Mouse (Mus musculus): ENCODE measurements around the gene Nme1. TPM values are rescaled to one million over a fixed set of nuclear protein-coding genes. Genes with fewer than 3 reads are reported as not detected.
"Not testable (repeated sequence)": the region's sequence is repeated elsewhere in the genome, so short reads cannot be mapped to it uniquely, and the experiment has no call there.

Gene Nme1
- polyA plus RNA-seq, 3 experiments from 2014 or later, result 137 to 236 (median 173) TPM

GRCm38 (mm10) chr11:93963013-93963412 is 5.3 kb downstream of the Nme1 start:
- ATAC-seq, result no peak

- no peak for ATAC-seq
These were observed 6.8 kb downstream of the Nme1 start for GRCm38 (mm10) chr11:93961482-93961881.

- ATAC-seq, result no peak
These were observed 10.6 kb downstream of the Nme1 start for GRCm38 (mm10) chr11:93957746-93958145.

GRCm38 (mm10) chr11:93957031-93957555 is 11.2 kb downstream of the Nme1 start:
- ATAC-seq, result no peak

GRCm38 (mm10) chr11:93956159-93956558 is 12.2 kb downstream of the Nme1 start, which contains the start of gene Nme2:
TSS of gene Nme2 (minus strand) at chr11:93956259.
- ATAC-seq, result peak; percentile 5

- peak; percentile 96 for ATAC-seq
These were observed 12.8 kb downstream of the Nme1 start for GRCm38 (mm10) chr11:93955256-93956150.

GRCm38 (mm10) chr11:93954738-93955255 is 13.5 kb downstream of the Nme1 start:
- ATAC-seq, result no peak

- no peak for ATAC-seq
These were observed 15.9 kb downstream of the Nme1 start for GRCm38 (mm10) chr11:93952376-93952775.

GRCm38 (mm10) chr11:93950045-93950444 is 18.3 kb downstream of the Nme1 start:
- ATAC-seq, result no peak

- ATAC-seq, result no peak
These were observed 19.3 kb downstream of the Nme1 start for GRCm38 (mm10) chr11:93948887-93949567.

GRCm38 (mm10) chr11:93944986-93945385 is 23.3 kb downstream of the Nme1 start:
- ATAC-seq, result no peak

- no peak for ATAC-seq
These were observed 27.4 kb downstream of the Nme1 start for GRCm38 (mm10) chr11:93940906-93941305.

GRCm38 (mm10) chr11:93929106-93929505 is 39.2 kb downstream of the Nme1 start:
- no peak for ATAC-seq

- ATAC-seq, result not testable (repeated sequence)
These were observed 53.3 kb downstream of the Nme1 start for GRCm38 (mm10) chr11:93915019-93915418.

- no peak for ATAC-seq
These were observed 56.7 kb downstream of the Nme1 start for GRCm38 (mm10) chr11:93911603-93912002.

- ATAC-seq, result no peak
These were observed 59.5 kb downstream of the Nme1 start for GRCm38 (mm10) chr11:93908829-93909228.

- ATAC-seq, result no peak
These were observed 60.5 kb downstream of the Nme1 start for GRCm38 (mm10) chr11:93907839-93908238.

Other genes with a start within 250 kb of the Nme1 start
- gene Utp18, start 82.8 kb downstream of the Nme1 start, polyA plus RNA-seq (2017; shearing (Covaris generic)), result 10 to 100 TPM; 13.8 to 16.7 (median 14.3) TPM
- gene Mbtd1, start 82.7 kb downstream of the Nme1 start, polyA plus RNA-seq (2017; shearing (Covaris generic)), result 10 to 100 TPM; 27.2 to 32.8 (median 32.5) TPM
- gene Nme2, start 12.3 kb downstream of the Nme1 start, polyA plus RNA-seq (2017; shearing (Covaris generic)), result 100 to 1,000 TPM; 104 to 381 (median 133) TPM
- gene Gm20390, start 228 bp downstream of the Nme1 start, polyA plus RNA-seq (2017; shearing (Covaris generic)), result 100 to 1,000 TPM in 2 of 3 experiments, 10 to 100 TPM in 1; 13.2 to 293 (median 291) TPM
- gene Spag9, start 27.6 kb upstream of the Nme1 start, polyA plus RNA-seq (2017; shearing (Covaris generic)), result 10 to 100 TPM; 18.6 to 21.4 (median 18.7) TPM
- gene Tob1, start 242.9 kb upstream of the Nme1 start, polyA plus RNA-seq (2017; shearing (Covaris generic)), result 1 to 10 TPM; 4.3 to 6.7 (median 5.3) TPM

All from inflammation-experienced regulatory T-cells, adult 6 months (primary cell).